Mouse (Mus musculus): ENCODE data around the gene Rerg. TPM values are rescaled to one million over a fixed set of nuclear protein-coding genes. Genes with fewer than 3 reads are reported as not detected.

The Rerg gene
- total RNA-seq, 2 experiments from 2014 or later, result 5.9 to 11.9 TPM

- intact Hi-C loops (cut with DNase I), result no loop called here
- H3K27ac ChIP-seq, result no peak overlapping the region
- H3K4me3 ChIP-seq, result no peak overlapping the region
- TF ChIP-seq CTCF (IDR thresholded peaks at IDR 0.05), result no peak
- DNase-seq (ENCODE audit: extremely low spot score in 1 of 2, low spot score in 2 of 2), result no peak
These were observed 20.3 kb upstream of the Rerg start for GRCm38 (mm10) chr6:137190577-137190976.

GRCm38 (mm10) chr6:137188375-137188926 lies 18.2 kb upstream of the Rerg start:
- Histone ChIP-seq H3K4me3 (no peak overlapping the region), H3K27ac (no peak overlapping the region)
- TF ChIP-seq CTCF (IDR thresholded peaks at IDR 0.05), result no peak
- intact Hi-C loops (cut with DNase I), result no loop called here
- peak in 1 of 2 experiments; percentile 29 for DNase-seq (ENCODE audit: extremely low spot score in 1 of 2, low spot score in 2 of 2)

- Histone ChIP-seq H3K27ac (no peak overlapping the region), H3K4me3 (no peak overlapping the region)
- no peak for DNase-seq (ENCODE audit: extremely low spot score in 1 of 2, low spot score in 2 of 2)
- no peak for TF ChIP-seq CTCF (IDR thresholded peaks at IDR 0.05)
- intact Hi-C loops (cut with DNase I), result no loop called here
These were observed 17.1 kb upstream of the Rerg start for GRCm38 (mm10) chr6:137187426-137187825.

- Histone ChIP-seq H3K27ac (no peak overlapping the region), H3K4me3 (no peak overlapping the region)
- DNase-seq (ENCODE audit: extremely low spot score in 1 of 2, low spot score in 2 of 2), result no peak
- no peak for TF ChIP-seq CTCF (IDR thresholded peaks at IDR 0.05)
- intact Hi-C loops (cut with DNase I), result no loop called here
These were observed 10.3 kb upstream of the Rerg start for GRCm38 (mm10) chr6:137180636-137181035.

- DNase-seq (ENCODE audit: extremely low spot score in 1 of 2, low spot score in 2 of 2), result no peak
- no peak overlapping the region for H3K4me3 ChIP-seq
- intact Hi-C loops (cut with DNase I), result no loop called here
- H3K27ac ChIP-seq, result no peak overlapping the region
- no peak for TF ChIP-seq CTCF (IDR thresholded peaks at IDR 0.05)
These were observed 9.8 kb upstream of the Rerg start for GRCm38 (mm10) chr6:137180115-137180514.

- Histone ChIP-seq H3K27ac (no peak overlapping the region), H3K4me3 (no peak overlapping the region)
- DNase-seq (ENCODE audit: extremely low spot score in 1 of 2, low spot score in 2 of 2), result no peak
- intact Hi-C loops (cut with DNase I), result loop anchor here (10.0 kb wide), 1 partner anchor 324 kb away; the partner anchor contains the start of gene Art4
- TF ChIP-seq CTCF (IDR thresholded peaks at IDR 0.05), result no peak
These were observed 8.7 kb upstream of the Rerg start for GRCm38 (mm10) chr6:137179026-137179425.

GRCm38 (mm10) chr6:137170646-137171045 lies 349 bp upstream of the Rerg start:
- DNase-seq (ENCODE audit: extremely low spot score in 1 of 2, low spot score in 2 of 2), result no peak
- no peak overlapping the region for H3K27ac ChIP-seq
- intact Hi-C loops (cut with DNase I), result loop anchor here (10.0 kb wide), 1 partner anchor 316 kb away; the partner anchor contains the start of gene Art4
- TF ChIP-seq CTCF (IDR thresholded peaks at IDR 0.05), result no peak
- H3K4me3 ChIP-seq, result no peak overlapping the region

- peak; percentile 93 to 97 for DNase-seq (ENCODE audit: extremely low spot score in 1 of 2, low spot score in 2 of 2)
- Histone ChIP-seq H3K4me3 (peak overlapping the region; percentile 54), H3K27ac (no peak overlapping the region)
- TF ChIP-seq CTCF (IDR thresholded peaks at IDR 0.05), result peak; percentile 98
- intact Hi-C loops (cut with DNase I), result loop anchor here (1.0 to 5.0 kb wide), 3 partner anchors 71 to 172 kb away; no protein-coding TSS in a partner anchor
These were observed 927 bp downstream of the Rerg start for GRCm38 (mm10) chr6:137169171-137169968.

- Histone ChIP-seq H3K4me3 (no peak overlapping the region), H3K27ac (no peak overlapping the region)
- no peak for DNase-seq (ENCODE audit: extremely low spot score in 1 of 2, low spot score in 2 of 2)
- TF ChIP-seq CTCF (IDR thresholded peaks at IDR 0.05), result no peak
- intact Hi-C loops (cut with DNase I), result loop anchor here (5.0 kb wide), 1 partner anchor 170 kb away; no protein-coding TSS in a partner anchor
These were observed 3.5 kb downstream of the Rerg start for GRCm38 (mm10) chr6:137166843-137167242.

GRCm38 (mm10) chr6:137163571-137163970 lies 6.7 kb downstream of the Rerg start:
- TF ChIP-seq CTCF (IDR thresholded peaks at IDR 0.05), result no peak
- intact Hi-C loops (cut with DNase I), result no loop called here
- Histone ChIP-seq H3K27ac (no peak overlapping the region), H3K4me3 (no peak overlapping the region)
- DNase-seq (ENCODE audit: extremely low spot score in 1 of 2, low spot score in 2 of 2), result no peak

- Histone ChIP-seq H3K4me3 (no peak overlapping the region), H3K27ac (no peak overlapping the region)
- TF ChIP-seq CTCF (IDR thresholded peaks at IDR 0.05), result no peak
- intact Hi-C loops (cut with DNase I), result no loop called here
- no peak for DNase-seq (ENCODE audit: extremely low spot score in 1 of 2, low spot score in 2 of 2)
These were observed 7.2 kb downstream of the Rerg start for GRCm38 (mm10) chr6:137163061-137163460.

GRCm38 (mm10) chr6:137162481-137162880 lies 7.8 kb downstream of the Rerg start:
- no peak overlapping the region for H3K27ac ChIP-seq
- intact Hi-C loops (cut with DNase I), result no loop called here
- H3K4me3 ChIP-seq, result no peak overlapping the region
- TF ChIP-seq CTCF (IDR thresholded peaks at IDR 0.05), result no peak
- DNase-seq (ENCODE audit: extremely low spot score in 1 of 2, low spot score in 2 of 2), result no peak
